Mouse (Mus musculus): ENCODE results near the gene Opn3. TPM values are rescaled to one million over a fixed set of nuclear protein-coding genes. Genes with fewer than 3 reads are reported as not detected.
A peak's percentile ranks its signal among the peaks of the same experiment; 100 is the strongest.

The Opn3 gene
- polyA plus RNA-seq, 1 experiment from 2014 or later: 4.3 TPM

GRCm38 (mm10) chr1:175643496-175644265 is 48.9 kb downstream of the Opn3 start:
- Histone ChIP-seq H3K9ac (replicated peaks) (no peak overlapping the region), H3K9me3 (no peaks in the 10 kb centered on the region), H3K4me3 (no peak overlapping the region), H3K4me1 (no peaks in the 10 kb centered on the region), H3K27me3 (no peaks in the 10 kb centered on the region), H3K4me2 (replicated peaks) (no peak overlapping the region), H3K36me3 (no peaks in the 10 kb centered on the region), H3K27ac (replicated peaks) (no peak overlapping the region)
- ATAC-seq (replicated peaks): no peak
- WGBS: 77% methylated on average over 5 of the region's 5 CpGs

GRCm38 (mm10) chr1:175640435-175641150 is 52.0 kb downstream of the Opn3 start:
- Histone ChIP-seq H3K27ac (replicated peaks) (no peak overlapping the region), H3K4me3 (no peak overlapping the region), H3K9ac (replicated peaks) (no peak overlapping the region), H3K9me3 (no peaks in the 10 kb centered on the region), H3K27me3 (no peaks in the 10 kb centered on the region), H3K36me3 (no peaks in the 10 kb centered on the region), H3K4me1 (no peaks in the 10 kb centered on the region), H3K4me2 (replicated peaks) (no peak overlapping the region)
- ATAC-seq (replicated peaks): no peak
- whole genome bisulfite sequencing: 86% methylated on average over 6 of the region's 6 CpGs

- 82% methylated on average over 7 of the region's 7 CpGs for WGBS
- no peaks in the 10 kb centered on the region for H3K27me3 ChIP-seq
- no peak overlapping the region for H3K9ac ChIP-seq (replicated peaks)
Observed at GRCm38 (mm10) chr1:175639072-175639471, 53.5 kb downstream of the Opn3 start.

GRCm38 (mm10) chr1:175637677-175638076 is 54.9 kb downstream of the Opn3 start:
- no peak for ATAC-seq (replicated peaks)
- H3K4me3 ChIP-seq: no peak overlapping the region
- no peaks in the 10 kb centered on the region for H3K27me3 ChIP-seq
- no peak overlapping the region for H3K9ac ChIP-seq (replicated peaks)
- no peaks in the 10 kb centered on the region for H3K4me1 ChIP-seq
- H3K27ac ChIP-seq (replicated peaks): no peak overlapping the region
- no peaks in the 10 kb centered on the region for H3K36me3 ChIP-seq
- WGBS: 79% methylated on average over 7 of the region's 7 CpGs
- H3K4me2 ChIP-seq (replicated peaks): no peak overlapping the region
- no peaks in the 10 kb centered on the region for H3K9me3 ChIP-seq

More at GRCm38 (mm10) chr1:175639072-175639471, 53.5 kb downstream of the Opn3 start:
- no peak overlapping the region for H3K27ac ChIP-seq (replicated peaks)
- H3K9me3 ChIP-seq: no peaks in the 10 kb centered on the region
- no peaks in the 10 kb centered on the region for H3K4me1 ChIP-seq
- no peak overlapping the region for H3K4me2 ChIP-seq (replicated peaks)
- H3K4me3 ChIP-seq: no peak overlapping the region
- no peak for ATAC-seq (replicated peaks)
- H3K36me3 ChIP-seq: no peaks in the 10 kb centered on the region

- no peaks in the 10 kb centered on the region for H3K36me3 ChIP-seq
- no peak overlapping the region for H3K4me3 ChIP-seq
- H3K4me2 ChIP-seq (replicated peaks): no peak overlapping the region
- WGBS: 96% methylated on average over 14 of the region's 14 CpGs
- H3K27me3 ChIP-seq: no peaks in the 10 kb centered on the region
- H3K27ac ChIP-seq (replicated peaks): no peak overlapping the region
- no peak for ATAC-seq (replicated peaks)
- no peaks in the 10 kb centered on the region for H3K4me1 ChIP-seq
- H3K9ac ChIP-seq (replicated peaks): no peak overlapping the region
- H3K9me3 ChIP-seq: no peaks in the 10 kb centered on the region
Observed at GRCm38 (mm10) chr1:175632470-175632869, 60.1 kb downstream of the Opn3 start.

GRCm38 (mm10) chr1:175631721-175632221 is 60.8 kb downstream of the Opn3 start:
- Histone ChIP-seq H3K4me3 (no peak overlapping the region), H3K4me1 (no peaks in the 10 kb centered on the region), H3K27me3 (no peaks in the 10 kb centered on the region), H3K27ac (replicated peaks) (no peak overlapping the region), H3K9ac (replicated peaks) (no peak overlapping the region), H3K36me3 (no peaks in the 10 kb centered on the region), H3K4me2 (replicated peaks) (no peak overlapping the region), H3K9me3 (no peaks in the 10 kb centered on the region)
- no peak for ATAC-seq (replicated peaks)
- 84% methylated on average over 10 of the region's 10 CpGs for WGBS

GRCm38 (mm10) chr1:175631080-175631479 is 61.5 kb downstream of the Opn3 start:
- WGBS: 89% methylated on average over 3 of the region's 3 CpGs
- Histone ChIP-seq H3K9me3 (no peaks in the 10 kb centered on the region), H3K4me1 (no peaks in the 10 kb centered on the region), H3K4me3 (no peak overlapping the region), H3K9ac (replicated peaks) (no peak overlapping the region), H3K27ac (replicated peaks) (no peak overlapping the region), H3K36me3 (no peaks in the 10 kb centered on the region), H3K27me3 (no peaks in the 10 kb centered on the region), H3K4me2 (replicated peaks) (no peak overlapping the region)
- ATAC-seq (replicated peaks): no peak

GRCm38 (mm10) chr1:175630345-175630744 is 62.2 kb downstream of the Opn3 start:
- H3K4me1 ChIP-seq: no peaks in the 10 kb centered on the region
- no peak overlapping the region for H3K9ac ChIP-seq (replicated peaks)
- ATAC-seq (replicated peaks): no peak
- H3K27ac ChIP-seq (replicated peaks): no peak overlapping the region
- no peaks in the 10 kb centered on the region for H3K9me3 ChIP-seq
- 89% methylated on average over 5 of the region's 5 CpGs for WGBS
- no peaks in the 10 kb centered on the region for H3K36me3 ChIP-seq
- H3K4me3 ChIP-seq: no peak overlapping the region
- no peak overlapping the region for H3K4me2 ChIP-seq (replicated peaks)
- no peaks in the 10 kb centered on the region for H3K27me3 ChIP-seq

GRCm38 (mm10) chr1:175629248-175629647 is 63.3 kb downstream of the Opn3 start:
- no peak for ATAC-seq (replicated peaks)
- Histone ChIP-seq H3K27me3 (no peaks in the 10 kb centered on the region), H3K4me3 (no peak overlapping the region), H3K27ac (replicated peaks) (no peak overlapping the region), H3K4me2 (replicated peaks) (no peak overlapping the region), H3K4me1 (peaks cover 7% of the 10 kb centered on the region), H3K36me3 (no peaks in the 10 kb centered on the region), H3K9me3 (no peaks in the 10 kb centered on the region), H3K9ac (replicated peaks) (no peak overlapping the region)
- 91% methylated on average over 6 of the region's 6 CpGs for WGBS

GRCm38 (mm10) chr1:175625990-175626692 is 66.4 kb downstream of the Opn3 start:
- peak overlapping the region; percentile 87 for H3K4me3 ChIP-seq
- H3K27me3 ChIP-seq: no peaks in the 10 kb centered on the region
- H3K4me2 ChIP-seq (replicated peaks): peak overlapping the region; percentile 93
- ATAC-seq (replicated peaks): peak; percentile 54
- no peaks in the 10 kb centered on the region for H3K9me3 ChIP-seq
- peak overlapping the region; percentile 66 for H3K27ac ChIP-seq (replicated peaks)
- H3K9ac ChIP-seq (replicated peaks): peak overlapping the region; percentile 40; the same call in 1 of the 2 replicates
- peaks cover 9% of the 10 kb centered on the region for H3K4me1 ChIP-seq
- H3K36me3 ChIP-seq: no peaks in the 10 kb centered on the region
- 89% methylated on average over 1 of the region's 1 CpGs for WGBS

GRCm38 (mm10) chr1:175625257-175625879 is 67.2 kb downstream of the Opn3 start, which contains the start of gene Fh1:
Gene Fh1 (minus strand): TSS chr1:175625635.
- Histone ChIP-seq H3K36me3 (no peaks in the 10 kb centered on the region), H3K27ac (replicated peaks) (peak within 1 kb of the TSS; percentile 80), H3K4me2 (replicated peaks) (peak within 1 kb of the TSS; percentile 93), H3K27me3 (no peaks in the 10 kb centered on the region), H3K9ac (replicated peaks) (peak within 1 kb of the TSS; percentile 95), H3K9me3 (no peaks in the 10 kb centered on the region), H3K4me1 (peaks cover 9% of the 10 kb centered on the region), H3K4me3 (peak within 1 kb of the TSS; percentile 87)
- ATAC-seq (replicated peaks): peak; percentile 100
- WGBS: under 1% methylated on average over 58 of the region's 58 CpGs

Measured in forebrain, embryonic 15.5 days (tissue).